Comparison of ENCODE assay signal across 14 mouse cellular contexts in the genomic region with DNA sequence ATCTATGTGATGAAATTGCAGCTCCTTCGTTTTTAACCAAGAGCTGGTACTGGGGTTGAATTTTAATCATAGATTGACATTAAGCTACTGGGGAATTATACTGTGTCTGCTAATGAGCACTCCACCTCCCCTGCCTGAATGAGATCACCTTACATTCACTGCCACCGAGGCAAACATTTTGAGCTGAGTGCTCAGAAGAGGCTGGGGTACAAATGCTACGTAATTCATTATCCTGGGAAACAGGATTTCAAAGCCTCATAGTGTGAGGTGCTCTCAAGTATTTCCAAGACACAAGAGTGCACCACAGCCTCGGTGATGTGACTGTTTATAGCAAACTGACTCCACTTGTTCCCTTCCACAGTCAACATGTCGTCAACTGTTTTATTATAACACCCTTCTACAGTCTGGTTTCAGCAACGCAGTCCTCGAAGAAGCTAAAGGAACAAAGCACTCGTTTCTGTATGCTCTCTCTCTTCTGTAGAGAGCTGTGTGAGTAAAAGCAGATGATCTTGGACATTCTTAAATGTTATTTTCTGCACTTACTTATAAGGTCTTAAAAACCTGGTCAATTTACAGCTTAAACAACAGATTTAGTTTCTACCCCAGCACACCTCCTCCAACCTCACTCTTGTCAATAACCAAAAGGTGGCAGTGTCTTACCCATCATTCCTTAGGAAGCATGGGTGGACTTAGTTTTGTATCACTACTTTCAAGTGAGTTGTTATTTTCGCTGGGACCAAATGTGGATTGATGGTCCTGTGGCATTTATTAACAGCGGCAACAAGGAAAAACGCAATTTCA.
DNase-seq lines count a peak whose midpoint lies in the region; ATAC-seq and TF ChIP-seq lines count a peak whose summit lies in the region.
"Had no signal": no experiment of that assay in that cellular context is flagged by ENCODE, and none has a peak within 500 bp of the region (broad histone marks: within the 10 kb centered on the region; RNA-seq: fewer than 3 reads in every experiment).

No protein-coding gene starts in this region.

- H3K27me3 ChIP-seq in forebrain, embryonic 11.5 days (ENCODE audit: control insufficient read depth, insufficient read depth, low read length), result peaks cover 3% of the 10 kb centered on the region; the same call in 1 of the 2 replicates
- peaks cover 71% of the 10 kb centered on the region for H3K27me3 ChIP-seq in forebrain, embryonic 10.5 days (ENCODE audit: poor library complexity, severe bottlenecking)
- no peaks in the 10 kb centered on the region for H3K27me3 ChIP-seq in kidney, postnatal 0 days (ENCODE audit: insufficient read depth, low read length)
- no peaks in the 10 kb centered on the region for H3K27me3 ChIP-seq in midbrain, embryonic 13.5 days
- H3K27me3 ChIP-seq: kidney, embryonic 15.5 days had no signal

- H3K9ac ChIP-seq in forebrain, embryonic 11.5 days (ENCODE audit: low read length), result no peak overlapping the region
- H3K9ac ChIP-seq in kidney, postnatal 0 days (ENCODE audit: low read depth, low read length), result no peak overlapping the region
- no peak overlapping the region for H3K9ac ChIP-seq in midbrain, embryonic 13.5 days (replicated peaks)
- H3K9ac ChIP-seq: kidney, embryonic 15.5 days had no signal

- 0 out of 2 replicates have a peak, but pooled peaks cover 2% of the 10 kb centered on the region for H3K4me1 ChIP-seq in forebrain, embryonic 11.5 days (replicated peaks; ENCODE audit: control insufficient read depth, insufficient read depth, low read length)
- H3K4me1 ChIP-seq in forebrain, embryonic 10.5 days, result peaks cover 45% of the 10 kb centered on the region
- H3K4me1 ChIP-seq in kidney, postnatal 0 days (replicated peaks; ENCODE audit: insufficient read depth, low read length), result no peaks in the 10 kb centered on the region
- peaks cover 26% of the 10 kb centered on the region for H3K4me1 ChIP-seq in midbrain, embryonic 13.5 days (replicated peaks)
- H3K4me1 ChIP-seq: kidney, embryonic 15.5 days had no signal

- no peak overlapping the region for H3K4me3 ChIP-seq in forebrain, embryonic 11.5 days (ENCODE audit: low read depth, low read length)
- no peak overlapping the region for H3K4me3 ChIP-seq in forebrain, embryonic 10.5 days
- H3K4me3 ChIP-seq in kidney, postnatal 0 days (replicated peaks; ENCODE audit: low read depth, low read length), result no peak overlapping the region
- no peak overlapping the region for H3K4me3 ChIP-seq in midbrain, embryonic 13.5 days (replicated peaks)
- H3K4me3 ChIP-seq: kidney, embryonic 15.5 days had no signal

- WGBS in forebrain, embryonic 11.5 days, result 32% methylated on average over 11 of the region's 11 CpGs
- 49% methylated on average over 11 of the region's 11 CpGs for WGBS in forebrain, embryonic 10.5 days
- WGBS in kidney, postnatal 0 days, result 39% methylated on average over 11 of the region's 11 CpGs
- WGBS in midbrain, embryonic 13.5 days, result 43% methylated on average over 11 of the region's 11 CpGs

- no peak overlapping the region for H3K27ac ChIP-seq in forebrain, embryonic 11.5 days (ENCODE audit: low read depth, low read length)
- H3K27ac ChIP-seq in forebrain, embryonic 10.5 days, result no peak overlapping the region
- H3K27ac ChIP-seq in kidney, postnatal 0 days, result no peak overlapping the region
- H3K27ac ChIP-seq in midbrain, embryonic 13.5 days, result no peak overlapping the region; the same call in 1 of the 2 replicates
- H3K27ac ChIP-seq: kidney, embryonic 15.5 days had no signal

- TF ChIP-seq CTCF in kidney, postnatal 0 days (IDR thresholded peaks at IDR 0.05; ENCODE audit: low read depth), result peak; percentile 45; the same call in 1 of the 2 replicates
- no peak for TF ChIP-seq CTCF in brain, embryonic 14.5 days (IDR thresholded peaks at IDR 0.05; ENCODE audit: borderline replicate concordance, extremely low read depth, insufficient read depth, insufficient read length)

- H3K36me3 ChIP-seq in forebrain, embryonic 11.5 days (ENCODE audit: control insufficient read depth, insufficient read depth, low read length), result no peaks in the 10 kb centered on the region
- H3K36me3 ChIP-seq in forebrain, embryonic 10.5 days (replicated peaks), result no peaks in the 10 kb centered on the region
- no peaks in the 10 kb centered on the region for H3K36me3 ChIP-seq in kidney, postnatal 0 days (ENCODE audit: insufficient read depth, low read length)
- H3K36me3 ChIP-seq in midbrain, embryonic 13.5 days, result no peaks in the 10 kb centered on the region
- H3K36me3 ChIP-seq: G1E; kidney, embryonic 15.5 days had no signal

- no peak for DNase-seq in forebrain, embryonic 11.5 days (ENCODE audit: low spot score)
- DNase-seq in forebrain, embryonic 10.5 days (ENCODE audit: extremely low spot score, low spot score), result no peak
- peak; percentile 8 for DNase-seq in kidney, postnatal 0 days (ENCODE audit: low spot score)
- no peak for DNase-seq in kidney, adult 11 months
- peak; percentile 91 for DNase-seq in brain, embryonic 14.5 days (ENCODE audit: low read depth)
- no peak for DNase-seq in c-Kit-positive CD71-positive TER-119-positive erythroid progenitor cells, embryonic 14.5 days (ENCODE audit: low spot score)
- DNase-seq in lung, postnatal 25 days (ENCODE audit: low spot score), result no peak
- DNase-seq: adrenal gland, postnatal 36 days; cerebellum, adult 11-12 months; liver had no signal

- H3K4me2 ChIP-seq in forebrain, embryonic 11.5 days (ENCODE audit: low read depth, low read length, severe bottlenecking), result no peak overlapping the region
- H3K4me2 ChIP-seq in kidney, postnatal 0 days (ENCODE audit: low read length), result no peak overlapping the region
- H3K4me2 ChIP-seq in midbrain, embryonic 13.5 days (replicated peaks), result no peak overlapping the region
- H3K4me2 ChIP-seq: kidney, embryonic 15.5 days had no signal

- TF ChIP-seq POLR2A in brain, embryonic 14.5 days (IDR thresholded peaks at IDR 0.05; ENCODE audit: borderline replicate concordance, extremely low read depth, insufficient read depth, insufficient read length, poor library complexity, severe bottlenecking), result no peak

- no peaks in the 10 kb centered on the region for H3K9me3 ChIP-seq in forebrain, embryonic 11.5 days (ENCODE audit: control insufficient read depth, low read length)
- no peaks in the 10 kb centered on the region for H3K9me3 ChIP-seq in forebrain, embryonic 10.5 days
- no peaks in the 10 kb centered on the region for H3K9me3 ChIP-seq in kidney, postnatal 0 days (replicated peaks; ENCODE audit: low read length)
- no peaks in the 10 kb centered on the region for H3K9me3 ChIP-seq in midbrain, embryonic 13.5 days
- H3K9me3 ChIP-seq: G1E; kidney, embryonic 15.5 days had no signal

- peak; percentile 57 for ATAC-seq in forebrain, embryonic 11.5 days (replicated peaks; ENCODE audit: low FRiP score)
- ATAC-seq in kidney, postnatal 0 days (replicated peaks; ENCODE audit: low FRiP score, low read depth), result no peak
- ATAC-seq in midbrain, embryonic 13.5 days, result peak; percentile 43; the same call in 1 of the 2 replicates
- ATAC-seq: lung, postnatal 0 days had no signal

Comparison
In these comparisons a context has a peak if more than half of its experiments do, and no peak if none do; other contexts are left out.
1. DNase-seq: peak in kidney, postnatal 0 days (single experiment) and brain, embryonic 14.5 days (single experiment); none in forebrain, embryonic 11.5 days (single experiment), forebrain, embryonic 10.5 days (single experiment), kidney, adult 11 months (single experiment), c-Kit-positive CD71-positive TER-119-positive erythroid progenitor cells, embryonic 14.5 days (single experiment) and lung, postnatal 25 days (single experiment).